Mouse (Mus musculus) spleen, postnatal 36 days (tissue): ENCODE measurements around the gene Proca1.

Experiments used
- DNase-seq, 2 experiments: peaks; one replicate each; pipeline ENCODE4 v3.0.0; 2022; ENCODE audit warnings: low spot score in 2 of 2, mixed read lengths in 1 of 2

The Proca1 gene

GRCm38 (mm10) chr11:78166161-78166560, 27.0 kb upstream of the Proca1 start:
- DNase-seq: no peak

- DNase-seq: no peak
Measured at GRCm38 (mm10) chr11:78166640-78167039, 26.6 kb upstream of the Proca1 start.

GRCm38 (mm10) chr11:78167257-78167959, 25.8 kb upstream of the Proca1 start:
- no peak for DNase-seq

- DNase-seq: peak; percentile 78 to 81
Measured at GRCm38 (mm10) chr11:78168541-78169468, 24.4 kb upstream of the Proca1 start.

- DNase-seq: no peak
Measured at GRCm38 (mm10) chr11:78170306-78170705, 22.9 kb upstream of the Proca1 start.

- DNase-seq: no peak
Measured at GRCm38 (mm10) chr11:78171328-78171727, 21.9 kb upstream of the Proca1 start.

- no peak for DNase-seq
Measured at GRCm38 (mm10) chr11:78172034-78172747, 21.0 kb upstream of the Proca1 start.

- no peak for DNase-seq
Measured at GRCm38 (mm10) chr11:78172748-78173383, 20.3 kb upstream of the Proca1 start.

GRCm38 (mm10) chr11:78174506-78174905, 18.7 kb upstream of the Proca1 start:
- no peak for DNase-seq

- no peak for DNase-seq
Measured at GRCm38 (mm10) chr11:78175771-78176401, 17.3 kb upstream of the Proca1 start.

GRCm38 (mm10) chr11:78176402-78176862, 16.8 kb upstream of the Proca1 start, which contains the start of the genes Nek8 and Tlcd1:
Nek8 (minus strand) TSS chr11:78176675.
Tlcd1 (plus strand) TSS chr11:78176711.
- DNase-seq: peak; percentile 92 to 95

GRCm38 (mm10) chr11:78176905-78177331, 16.3 kb upstream of the Proca1 start:
- peak in 1 of 2 experiments; percentile 41 for DNase-seq

- DNase-seq: peak in 1 of 2 experiments; percentile 60
Measured at GRCm38 (mm10) chr11:78177437-78177836, 15.8 kb upstream of the Proca1 start.

- DNase-seq: peak; percentile 89 to 91
Measured at GRCm38 (mm10) chr11:78177903-78178858, 15.0 kb upstream of the Proca1 start.

GRCm38 (mm10) chr11:78178859-78179437, 14.2 kb upstream of the Proca1 start:
- peak in 1 of 2 experiments; percentile 46 for DNase-seq

GRCm38 (mm10) chr11:78179438-78179999, 13.7 kb upstream of the Proca1 start:
- DNase-seq: no peak

- DNase-seq: no peak
Measured at GRCm38 (mm10) chr11:78180081-78180761, 13.0 kb upstream of the Proca1 start.

GRCm38 (mm10) chr11:78181830-78182357, 11.3 kb upstream of the Proca1 start:
- no peak for DNase-seq
